Mouse (Mus musculus): ENCODE measurements at regions not wholly inside any gene's neighbourhood (a gene's known extent, or its start where the extent isn't known, plus 50 kb on each side); places are given as distances from the start of the nearest gene placed in this dataset.

DNA sequence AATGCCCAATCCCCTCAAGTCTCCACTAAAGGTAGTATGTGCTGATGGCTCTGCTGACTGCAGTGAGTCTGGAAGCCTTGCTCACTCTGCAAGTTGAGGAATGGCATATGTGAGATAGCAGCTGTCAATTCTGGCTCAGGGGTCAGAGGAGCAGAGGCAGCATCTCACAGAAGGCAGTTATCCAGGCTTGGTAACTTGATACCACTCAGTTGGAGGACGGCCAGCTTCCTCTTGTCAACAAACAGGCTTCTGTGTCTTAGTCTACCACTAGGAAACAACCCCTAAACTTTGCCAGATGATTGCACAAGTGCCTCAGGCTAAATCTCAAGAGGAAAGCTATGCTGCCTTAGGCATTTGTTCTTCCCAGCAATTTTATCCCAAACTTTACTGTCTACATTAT, 55.7 kb upstream of the Gabre start:
- DNase-seq: peak; percentile 8

DNA sequence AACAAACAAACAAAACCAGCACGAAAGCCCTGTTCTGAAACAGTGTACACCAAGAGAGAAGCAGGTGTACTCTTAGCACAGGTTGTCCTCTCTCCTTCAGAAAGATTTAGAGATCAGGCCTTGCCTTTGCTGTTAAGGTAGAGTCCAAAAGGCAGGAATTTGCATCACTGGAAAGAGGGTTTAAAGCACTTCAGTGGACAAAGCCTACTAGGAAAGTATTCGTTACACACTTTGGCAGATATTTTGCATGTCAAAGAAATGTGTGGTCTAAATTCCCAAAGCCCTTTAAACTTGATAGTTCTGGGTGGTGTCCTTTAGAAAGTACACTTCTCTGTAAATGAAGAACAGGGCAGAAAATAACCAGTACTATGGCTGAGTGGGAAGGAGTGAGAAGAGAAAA, 54.2 kb upstream of the Gabre start:
- no peak for DNase-seq
